In genomic region chr2:164558426-164558825, GRCm38 (mm10) we compare ENCODE assay signal across 24 mouse cellular contexts. TPM values are rescaled to one million over a fixed set of nuclear protein-coding genes. Genes with fewer than 3 reads are reported as not detected.
DNase-seq lines count a peak whose midpoint lies in the region; ATAC-seq lines count a peak whose summit lies in the region.
"Had no signal": no experiment of that assay in that cellular context is flagged by ENCODE, and none has a peak within 500 bp of the region (broad histone marks: within the 10 kb centered on the region; RNA-seq: fewer than 3 reads in every experiment).

No protein-coding gene starts in this region.

- peak overlapping the region; percentile 74 for H3K27ac ChIP-seq in lung, embryonic 15.5 days
- peak overlapping the region; percentile 68 for H3K27ac ChIP-seq in stomach, embryonic 14.5 days (ENCODE audit: low read length)
- H3K27ac ChIP-seq in kidney, embryonic 14.5 days (ENCODE audit: low read depth, low read length): no peak overlapping the region
- H3K27ac ChIP-seq: embryonic facial prominence, embryonic 15.5 days; forebrain, embryonic 13.5 days; kidney, embryonic 15.5 days; macrophage had no signal

- H3K4me1 ChIP-seq in lung, embryonic 15.5 days: peaks cover 24% of the 10 kb centered on the region
- 0 out of 2 replicates have a peak, but pooled peaks cover 4% of the 10 kb centered on the region for H3K4me1 ChIP-seq in stomach, embryonic 14.5 days (ENCODE audit: control insufficient read depth, insufficient read depth, low read length)
- H3K4me1 ChIP-seq in kidney, embryonic 14.5 days (ENCODE audit: control insufficient read depth, insufficient read depth, low read length): 0 out of 2 replicates have a peak, but pooled peaks cover 6% of the 10 kb centered on the region

- no peak overlapping the region for H3K9ac ChIP-seq in lung, embryonic 15.5 days
- H3K9ac ChIP-seq in stomach, embryonic 14.5 days (replicated peaks; ENCODE audit: low read depth, low read length): no peak overlapping the region
- H3K9ac ChIP-seq in kidney, embryonic 14.5 days (ENCODE audit: low read depth, low read length): no peak overlapping the region
- H3K9ac ChIP-seq: embryonic facial prominence, embryonic 15.5 days; forebrain, embryonic 13.5 days; heart, embryonic 12.5 days; kidney, embryonic 15.5 days had no signal

- H3K36me3 ChIP-seq in lung, embryonic 15.5 days: no peaks in the 10 kb centered on the region
- H3K36me3 ChIP-seq in stomach, embryonic 14.5 days (ENCODE audit: control insufficient read depth, insufficient read depth, low read length): no peaks in the 10 kb centered on the region
- no peaks in the 10 kb centered on the region for H3K36me3 ChIP-seq in kidney, embryonic 14.5 days (ENCODE audit: control insufficient read depth, insufficient read depth, low read length)
- H3K36me3 ChIP-seq: embryonic facial prominence, embryonic 15.5 days; heart, embryonic 12.5 days; kidney, embryonic 15.5 days had no signal

- no peaks in the 10 kb centered on the region for H3K9me3 ChIP-seq in lung, embryonic 15.5 days
- H3K9me3 ChIP-seq in stomach, embryonic 14.5 days (ENCODE audit: control insufficient read depth, low read depth, low read length): no peaks in the 10 kb centered on the region
- no peaks in the 10 kb centered on the region for H3K9me3 ChIP-seq in kidney, embryonic 14.5 days (ENCODE audit: control insufficient read depth, low read length)
- H3K9me3 ChIP-seq: embryonic facial prominence, embryonic 15.5 days; forebrain, embryonic 13.5 days; heart, embryonic 12.5 days; kidney, embryonic 15.5 days had no signal

- 58% methylated on average over 8 of the region's 8 CpGs for WGBS in lung, embryonic 15.5 days
- 69% methylated on average over 8 of the region's 8 CpGs for WGBS in stomach, embryonic 14.5 days
- 83% methylated on average over 8 of the region's 8 CpGs for WGBS in kidney, embryonic 14.5 days

- no peak overlapping the region; the same call in 1 of the 2 replicates for H3K4me2 ChIP-seq in lung, embryonic 15.5 days
- no peak overlapping the region for H3K4me2 ChIP-seq in stomach, embryonic 14.5 days (replicated peaks; ENCODE audit: low read depth, low read length)
- H3K4me2 ChIP-seq in kidney, embryonic 14.5 days (replicated peaks; ENCODE audit: low read depth, low read length): no peak overlapping the region
- H3K4me2 ChIP-seq: embryonic facial prominence, embryonic 15.5 days; forebrain, embryonic 13.5 days; heart, embryonic 12.5 days; kidney, embryonic 15.5 days had no signal

- no peak for DNase-seq in lung, postnatal 4 days
- peak; percentile 71 for DNase-seq in brain, adult 2 months (ENCODE audit: low read depth, low spot score)
- DNase-seq in layer of hippocampus, postnatal 14 days (ENCODE audit: low spot score in 2 of 2): peak; percentile 17 to 52
- DNase-seq in gastrocnemius, postnatal 4 days (ENCODE audit: low spot score in 2 of 2): no peak
- DNase-seq in retina, postnatal 1 day: no peak
- DNase-seq: cerebellum, adult 18-20 months; gastrocnemius, postnatal 25 days had no signal

- 0 out of 2 replicates have a peak, but pooled peaks cover 5% of the 10 kb centered on the region for H3K27me3 ChIP-seq in lung, embryonic 15.5 days
- H3K27me3 ChIP-seq in stomach, embryonic 14.5 days (ENCODE audit: control insufficient read depth, insufficient read depth, low read length): no peaks in the 10 kb centered on the region
- no peaks in the 10 kb centered on the region for H3K27me3 ChIP-seq in kidney, embryonic 14.5 days (ENCODE audit: control insufficient read depth, insufficient read depth, low read length)
- H3K27me3 ChIP-seq: embryonic facial prominence, embryonic 15.5 days had no signal

- no peak for ATAC-seq in lung, embryonic 15.5 days (ENCODE audit: borderline replicate concordance, extremely low read depth, low FRiP score, low TSS enrichment)
- ATAC-seq in stomach, embryonic 14.5 days (ENCODE audit: insufficient number of reproducible peaks, insufficient read depth, low FRiP score, low read depth): no peak
- ATAC-seq in kidney, embryonic 14.5 days (ENCODE audit: low FRiP score, low TSS enrichment): no peak
- ATAC-seq: forebrain, embryonic 13.5 days had no signal

- H3K4me3 ChIP-seq in lung, embryonic 15.5 days: no peak overlapping the region
- H3K4me3 ChIP-seq in stomach, embryonic 14.5 days (ENCODE audit: low read depth, low read length): no peak overlapping the region
- H3K4me3 ChIP-seq in kidney, embryonic 14.5 days (ENCODE audit: low read length): no peak overlapping the region
- H3K4me3 ChIP-seq: embryonic facial prominence, embryonic 15.5 days; forebrain, embryonic 13.5 days; heart, embryonic 12.5 days; kidney, embryonic 15.5 days had no signal

RNA-seq across cellular contexts. Expression of gene Wfdc2, which starts 3.8 kb away (rescaled TPM):
- polyA plus RNA-seq in lung, embryonic 15.5 days (2015; fragmentation: Nextera tagmentation; extraction: Ambion mirVana): 404 and 415 TPM in 2 replicates
- total RNA-seq in layer of hippocampus, postnatal 14 days (2021): 1 to 10 TPM in 1 of 2 experiments, not detected in 1; 5.6 TPM
- 241 and 274 TPM in 2 replicates for polyA plus RNA-seq in stomach, embryonic 14.5 days (2014; fragmentation: Nextera tagmentation; extraction: Ambion mirVana)
- total RNA-seq in gastrocnemius, postnatal 4 days (2021): 1 to 10 TPM in 1 of 2 experiments, not detected in 1; 1.3 TPM
- polyA plus RNA-seq in kidney, embryonic 14.5 days (2014; fragmentation: Nextera tagmentation; extraction: Ambion mirVana): 330 and 331 TPM in 2 replicates
- total RNA-seq: gastrocnemius, postnatal 25 days; MEL had no signal
- polyA plus RNA-seq: activated CD4-positive, CD25-positive, alpha-beta regulatory T cell, adult 4 months; C2C12; macrophage had no signal

RNA-seq across cellular contexts. Expression of gene Spint3, which starts 14.8 kb away (rescaled TPM):
- not detected in 2 replicates for polyA plus RNA-seq in lung, embryonic 15.5 days (2015; fragmentation: Nextera tagmentation; extraction: Ambion mirVana)
- total RNA-seq in layer of hippocampus, postnatal 14 days (2021): not detected
- polyA plus RNA-seq in stomach, embryonic 14.5 days (2014; fragmentation: Nextera tagmentation; extraction: Ambion mirVana): not detected in 2 replicates
- total RNA-seq in gastrocnemius, postnatal 4 days (2021): not detected
- polyA plus RNA-seq in kidney, embryonic 14.5 days (2014; fragmentation: Nextera tagmentation; extraction: Ambion mirVana): not detected in 2 replicates
- total RNA-seq: gastrocnemius, postnatal 25 days; hematopoietic stem cell, adult 5-6 weeks; left cerebral cortex, adult 8-10 months; MEL had no signal
- polyA plus RNA-seq: activated CD4-positive, CD25-positive, alpha-beta regulatory T cell, adult 4 months; C2C12; cortical plate, adult 2 months; embryonic facial prominence, embryonic 15.5 days; forebrain, embryonic 13.5 days; heart, embryonic 12.5 days; kidney, embryonic 15.5 days; liver, embryonic 11.5 days; macrophage; neural tube, embryonic 14.5 days; testis, adult 2 months had no signal

RNA-seq across cellular contexts. Expression of gene Wfdc6a, which starts 26.8 kb away (rescaled TPM):
- 0.77 and 0.95 TPM in 2 replicates for polyA plus RNA-seq in lung, embryonic 15.5 days (2015; fragmentation: Nextera tagmentation; extraction: Ambion mirVana)
- 1 to 10 TPM in 1 of 2 experiments, under 1 TPM in 1; 0.71 to 1.9 TPM for total RNA-seq in layer of hippocampus, postnatal 14 days (2021)
- polyA plus RNA-seq in stomach, embryonic 14.5 days (2014; fragmentation: Nextera tagmentation; extraction: Ambion mirVana): 2.1 and 2.3 TPM in 2 replicates
- total RNA-seq in gastrocnemius, postnatal 4 days (2021): not detected
- polyA plus RNA-seq in kidney, embryonic 14.5 days (2014; fragmentation: Nextera tagmentation; extraction: Ambion mirVana): not detected in 2 replicates
- total RNA-seq: gastrocnemius, postnatal 25 days; hematopoietic stem cell, adult 5-6 weeks; left cerebral cortex, adult 8-10 months; MEL had no signal
- polyA plus RNA-seq: activated CD4-positive, CD25-positive, alpha-beta regulatory T cell, adult 4 months; C2C12; cortical plate, adult 2 months; forebrain, embryonic 13.5 days; liver, embryonic 11.5 days; macrophage; neural tube, embryonic 14.5 days had no signal

RNA-seq across cellular contexts. Expression of gene Eppin, which starts 35.0 kb away (rescaled TPM):
- not detected in 2 replicates for polyA plus RNA-seq in lung, embryonic 15.5 days (2015; fragmentation: Nextera tagmentation; extraction: Ambion mirVana)
- total RNA-seq in layer of hippocampus, postnatal 14 days (2021): not detected
- polyA plus RNA-seq in stomach, embryonic 14.5 days (2014; fragmentation: Nextera tagmentation; extraction: Ambion mirVana): not detected in 2 replicates
- total RNA-seq in gastrocnemius, postnatal 4 days (2021): not detected
- not detected in 2 replicates for polyA plus RNA-seq in kidney, embryonic 14.5 days (2014; fragmentation: Nextera tagmentation; extraction: Ambion mirVana)
- total RNA-seq: gastrocnemius, postnatal 25 days; hematopoietic stem cell, adult 5-6 weeks; left cerebral cortex, adult 8-10 months; MEL had no signal
- polyA plus RNA-seq: activated CD4-positive, CD25-positive, alpha-beta regulatory T cell, adult 4 months; C2C12; cortical plate, adult 2 months; embryonic facial prominence, embryonic 15.5 days; forebrain, embryonic 13.5 days; heart, embryonic 12.5 days; kidney, embryonic 15.5 days; liver, embryonic 11.5 days; macrophage; neural tube, embryonic 14.5 days had no signal

RNA-seq across cellular contexts. Expression of gene Wfdc6b, which starts 54.9 kb away (rescaled TPM):
- polyA plus RNA-seq in lung, embryonic 15.5 days (2015; fragmentation: Nextera tagmentation; extraction: Ambion mirVana): not detected in 2 replicates
- total RNA-seq in layer of hippocampus, postnatal 14 days (2021): not detected
- not detected in 2 replicates for polyA plus RNA-seq in stomach, embryonic 14.5 days (2014; fragmentation: Nextera tagmentation; extraction: Ambion mirVana)
- total RNA-seq in gastrocnemius, postnatal 4 days (2021): not detected
- not detected in 2 replicates for polyA plus RNA-seq in kidney, embryonic 14.5 days (2014; fragmentation: Nextera tagmentation; extraction: Ambion mirVana)
- total RNA-seq: gastrocnemius, postnatal 25 days; hematopoietic stem cell, adult 5-6 weeks; left cerebral cortex, adult 8-10 months; MEL had no signal
- polyA plus RNA-seq: activated CD4-positive, CD25-positive, alpha-beta regulatory T cell, adult 4 months; C2C12; cortical plate, adult 2 months; embryonic facial prominence, embryonic 15.5 days; forebrain, embryonic 13.5 days; heart, embryonic 12.5 days; kidney, embryonic 15.5 days; liver, embryonic 11.5 days; macrophage; neural tube, embryonic 14.5 days had no signal

Comparison
In these comparisons a context has a peak if more than half of its experiments do, and no peak if none do; other contexts are left out.
1. DNase-seq: peak in brain, adult 2 months (single experiment) and layer of hippocampus, postnatal 14 days (2 of 2); none in lung, postnatal 4 days (0 of 2), gastrocnemius, postnatal 4 days (0 of 2) and retina, postnatal 1 day (single experiment).